Mouse (Mus musculus) forebrain, embryonic 16.5 days (tissue): ENCODE data around the gene Lrig3. TPM values are rescaled to one million over a fixed set of nuclear protein-coding genes. Genes with fewer than 3 reads are reported as not detected.
A peak's percentile ranks its signal among the peaks of the same experiment; 100 is the strongest.

Experiments
- ATAC-seq: fragments of 200-750 bp; cut with Nextera tagmentation; 2 replicates; pipeline ENCODE4 v1.8.0; 2017; ENCODE audit warnings: mild to moderate bottlenecking, moderate library complexity
- H3K27ac ChIP-seq: fragments of 300-500 bp; sonication (generic); 2 replicates; pipeline ENCODE4 v1.5.1; 2014; ENCODE audit warnings: low read length, control low read depth
- H3K27me3 ChIP-seq: fragments of 300-500 bp; sonication (generic); replicated peaks from 2 replicates; pipeline ENCODE4 v1.6.1; 2014; ENCODE audit warnings: low read length; ENCODE audit not compliant: control insufficient read depth, insufficient read depth
- H3K36me3 ChIP-seq: fragments of 300-500 bp; sonication (generic); 2 replicates; pipeline ENCODE4 v1.6.1; 2014; ENCODE audit not compliant: control insufficient read depth, insufficient read depth
- H3K4me1 ChIP-seq: fragments of 300-500 bp; sonication (generic); replicated peaks from 2 replicates; pipeline ENCODE4 v1.6.1; 2014; ENCODE audit warnings: low read length; ENCODE audit not compliant: control insufficient read depth, insufficient read depth
- H3K4me2 ChIP-seq: fragments of 300-500 bp; sonication (generic); 2 replicates; pipeline ENCODE4 v1.6.1; 2014; ENCODE audit warnings: mild to moderate bottlenecking, low read length, control low read depth
- H3K4me3 ChIP-seq: fragments of 300-500 bp; sonication (generic); replicated peaks from 2 replicates; pipeline ENCODE4 v1.5.1; 2014; ENCODE audit warnings: mild to moderate bottlenecking, low read length, control low read depth
- H3K9ac ChIP-seq: fragments of 300-500 bp; sonication (generic); replicated peaks from 2 replicates; pipeline ENCODE4 v1.6.1; 2014; ENCODE audit warnings: low read depth, low read length, control low read depth
- H3K9me3 ChIP-seq: fragments of 300-500 bp; sonication (generic); 2 replicates; pipeline ENCODE4 v1.6.1; 2016; ENCODE audit warnings: low read length; ENCODE audit not compliant: control insufficient read depth
- WGBS: fragments of 180-500 bp; shearing (Covaris S2); extraction: QIAGEN DNeasy Blood & Tissue Kit; methylation state at CpG from one replicate; pipeline ENCODE4 v1.1.7; 2014; 5-methylcytosine and 5-hydroxymethylcytosine counted together
- polyA plus RNA-seq: library from polyadenylated mRNA; unstranded; fragments of >200 nt; fragmentation: Nextera tagmentation; extraction: Ambion mirVana; gene quantifications from 2 replicates; pipeline ENCODE4 v1.2.1, GENCODE M21; 2015

Lrig3 gene
- 2.1 and 2.6 TPM in 2 replicates for polyA plus RNA-seq

DNA sequence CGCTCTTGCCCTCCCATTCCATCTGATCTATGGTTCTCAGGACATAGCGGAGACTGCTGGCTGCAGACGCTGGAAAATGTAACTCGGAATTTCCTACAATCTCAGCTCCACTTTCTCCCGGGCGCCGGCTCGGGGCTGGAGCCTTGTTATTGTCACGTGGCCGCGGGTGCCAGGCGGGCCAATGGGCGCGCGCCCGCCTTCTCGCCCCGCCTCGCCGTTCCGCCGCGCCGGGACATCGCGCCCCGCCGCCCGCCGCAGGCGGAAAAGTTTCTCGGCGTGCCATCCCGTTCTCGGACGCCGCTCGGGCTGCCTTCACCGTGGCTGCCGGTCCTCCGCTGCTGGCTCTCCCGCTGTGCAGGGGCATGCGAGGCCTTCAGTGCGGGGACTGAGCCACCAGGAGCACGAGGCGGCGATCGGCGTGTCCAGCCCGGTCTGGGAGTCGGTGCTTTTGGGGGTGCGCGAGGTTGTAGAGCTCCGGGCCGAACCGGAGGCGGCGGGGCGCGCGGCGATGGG is at the start of gene Lrig3:
Gene Lrig3 (plus strand): TSS at position 201 of the 513 bp plus-strand sequence.
- H3K27ac ChIP-seq, result peak within 1 kb of the TSS; percentile 33; the same call in 1 of the 2 replicates
- WGBS, result under 1% methylated on average over 61 of the region's 62 CpGs
- peak within 1 kb of the TSS; percentile 76 for H3K4me3 ChIP-seq
- peak within 1 kb of the TSS; percentile 68 for H3K9ac ChIP-seq
- H3K4me2 ChIP-seq, result peak within 1 kb of the TSS; percentile 100
- H3K36me3 ChIP-seq, result no peaks in the 10 kb centered on the region
- no peaks in the 10 kb centered on the region for H3K9me3 ChIP-seq
- ATAC-seq, result peak; percentile 91
- peaks cover 13% of the 10 kb centered on the region for H3K27me3 ChIP-seq
- H3K4me1 ChIP-seq, result peaks cover 23% of the 10 kb centered on the region

DNA sequence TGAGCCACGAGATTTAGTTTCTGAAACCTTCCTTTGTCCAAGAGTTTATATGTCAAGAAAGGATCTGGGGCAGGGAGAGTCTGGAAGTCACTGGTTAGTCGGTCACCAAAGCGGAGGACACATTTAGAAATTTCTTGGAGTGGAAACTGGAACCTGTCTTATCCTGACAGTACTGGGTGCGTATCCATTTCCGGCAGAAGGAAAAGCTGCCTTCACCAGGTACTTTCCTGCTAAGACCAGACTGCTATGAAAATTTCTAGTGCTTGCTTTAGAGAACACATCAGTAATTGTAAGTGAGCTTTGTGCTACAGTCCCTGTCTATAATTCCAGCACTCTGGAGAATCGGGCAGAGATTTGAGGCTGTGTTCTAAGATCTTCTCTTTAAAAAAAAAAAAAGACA is 49.2 kb upstream of the Lrig3 start:
- H3K4me3 ChIP-seq, result no peak overlapping the region
- no peaks in the 10 kb centered on the region for H3K27me3 ChIP-seq
- no peaks in the 10 kb centered on the region for H3K36me3 ChIP-seq
- H3K27ac ChIP-seq, result no peak overlapping the region
- no peak for ATAC-seq
- peaks cover 8% of the 10 kb centered on the region for H3K4me1 ChIP-seq
- H3K4me2 ChIP-seq, result no peak overlapping the region
- no peak overlapping the region for H3K9ac ChIP-seq
- WGBS, result 52% methylated on average over 6 of the region's 6 CpGs
- H3K9me3 ChIP-seq, result no peaks in the 10 kb centered on the region

DNA sequence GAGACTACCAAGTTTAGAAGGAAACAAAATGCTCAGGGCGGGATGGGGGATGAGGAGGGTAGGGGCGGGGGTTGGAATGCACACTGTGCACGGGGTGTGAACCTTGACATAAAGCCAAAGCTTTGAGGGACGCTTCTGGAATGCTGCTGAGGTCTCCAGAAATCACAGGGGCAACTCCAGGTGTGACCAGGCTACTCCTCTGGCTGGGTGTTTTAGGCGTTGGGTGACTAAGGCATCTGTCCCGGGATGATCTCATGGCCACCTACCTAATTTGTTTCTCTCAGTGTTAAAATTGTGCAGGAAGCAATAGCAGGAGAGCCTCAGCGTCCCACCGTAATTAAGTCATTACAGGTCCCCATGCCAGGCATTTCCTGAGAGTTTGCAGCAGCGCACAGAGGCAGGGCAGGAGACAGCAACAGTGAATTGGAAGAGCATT is 48.5 kb upstream of the Lrig3 start:
- peaks cover 5% of the 10 kb centered on the region for H3K4me1 ChIP-seq
- H3K27me3 ChIP-seq, result no peaks in the 10 kb centered on the region
- H3K27ac ChIP-seq, result no peak overlapping the region
- H3K36me3 ChIP-seq, result no peaks in the 10 kb centered on the region
- ATAC-seq, result no peak
- peak overlapping the region; percentile 9; the same call in 1 of the 2 replicates for H3K4me2 ChIP-seq
- no peaks in the 10 kb centered on the region for H3K9me3 ChIP-seq
- no peak overlapping the region for H3K4me3 ChIP-seq
- WGBS, result 9% methylated on average over 9 of the region's 9 CpGs
- no peak overlapping the region for H3K9ac ChIP-seq

DNA sequence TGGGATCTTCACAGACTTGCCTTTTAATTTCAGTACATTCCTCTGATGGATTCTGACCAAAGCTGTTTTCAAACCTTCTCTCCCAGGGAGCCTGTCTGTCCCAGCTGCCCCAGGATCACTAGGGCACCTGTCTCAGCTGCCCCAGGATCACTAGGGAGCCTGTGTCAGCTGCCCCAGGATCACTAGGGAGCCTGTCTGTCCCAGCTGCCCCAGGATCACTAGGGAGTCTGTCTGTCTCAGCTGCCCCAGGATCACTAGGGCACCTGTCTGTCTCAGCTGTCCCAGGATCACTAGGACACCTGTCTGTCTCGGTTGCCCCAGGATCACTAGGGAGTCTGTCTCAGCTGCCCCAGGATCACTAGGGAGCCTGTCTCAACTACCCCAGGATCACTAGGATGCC is 47.0 kb upstream of the Lrig3 start:
- 80% methylated on average over 1 of the region's 1 CpGs for WGBS
- Histone ChIP-seq H3K4me1 (peaks cover 5% of the 10 kb centered on the region), H3K4me3 (no peak overlapping the region), H3K9ac (no peak overlapping the region), H3K36me3 (no peaks in the 10 kb centered on the region), H3K27me3 (no peaks in the 10 kb centered on the region), H3K4me2 (no peak overlapping the region), H3K9me3 (no peaks in the 10 kb centered on the region), H3K27ac (no peak overlapping the region)
- ATAC-seq, result no peak

DNA sequence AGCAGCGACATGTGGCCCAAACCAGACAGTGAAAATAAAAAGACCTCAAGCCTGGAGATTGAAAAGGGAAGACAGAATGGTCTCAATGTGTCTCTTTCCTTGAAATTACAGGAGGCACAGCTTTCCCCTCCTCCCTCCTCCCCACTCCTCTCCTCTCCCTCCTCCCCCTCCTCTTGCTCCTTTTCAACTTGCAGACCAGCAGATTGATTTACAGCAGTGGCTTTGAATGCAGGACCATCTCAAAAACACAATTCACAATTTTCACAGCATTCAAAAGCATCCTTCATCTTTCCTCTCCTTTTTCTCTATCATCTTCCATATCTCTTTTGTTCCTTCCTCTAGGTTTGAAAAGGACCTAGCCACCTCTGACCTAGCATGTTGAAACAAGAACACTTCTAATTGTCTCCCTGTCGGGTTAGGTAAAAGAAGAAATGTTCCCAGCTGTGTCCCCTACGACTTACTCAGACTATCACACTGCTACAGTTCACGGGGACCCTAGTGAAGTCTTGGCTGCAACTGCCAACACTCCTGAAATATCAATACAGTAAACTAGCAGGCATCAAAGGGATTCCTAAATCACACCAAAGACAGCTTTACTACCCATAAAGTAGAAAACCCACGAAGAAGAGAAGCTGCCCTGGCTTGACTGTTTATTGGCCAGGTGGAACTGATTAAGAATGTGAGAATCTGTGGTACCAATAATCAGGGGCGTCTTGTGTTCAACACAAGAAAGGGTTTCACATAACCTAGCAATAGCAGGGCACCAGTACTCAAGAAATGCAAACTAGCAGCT is 44.1 kb upstream of the Lrig3 start:
- 41% methylated on average over 6 of the region's 6 CpGs for WGBS
- no peak for ATAC-seq

DNA sequence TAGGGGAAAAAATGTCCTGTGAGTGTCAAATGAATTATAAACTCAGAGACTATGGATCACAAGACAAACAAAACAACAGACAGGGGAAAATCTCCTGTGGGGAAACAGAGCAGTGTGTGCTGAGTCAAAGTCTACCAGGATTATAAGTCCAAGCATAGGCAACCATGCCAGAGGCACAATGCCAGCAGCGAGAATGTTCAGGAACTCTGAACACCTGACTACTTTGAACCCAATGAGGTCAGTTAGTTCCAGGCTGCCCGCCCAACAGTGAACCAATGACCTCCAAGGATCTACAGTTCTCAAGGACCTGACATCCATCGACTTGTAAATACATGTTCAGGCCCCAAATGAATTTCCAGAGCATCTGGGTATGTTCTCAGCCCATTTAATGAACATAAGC is 36.0 kb upstream of the Lrig3 start:
- 83% methylated on average over 3 of the region's 3 CpGs for WGBS
- Histone ChIP-seq H3K27me3 (no peaks in the 10 kb centered on the region), H3K9me3 (no peaks in the 10 kb centered on the region), H3K9ac (no peak overlapping the region), H3K36me3 (no peaks in the 10 kb centered on the region), H3K27ac (no peak overlapping the region), H3K4me1 (0 out of 2 replicates have a peak, but pooled peaks cover 4% of the 10 kb centered on the region), H3K4me3 (no peak overlapping the region), H3K4me2 (no peak overlapping the region)
- ATAC-seq, result no peak

More for the DNA sequence above, 44.1 kb upstream of the Lrig3 start:
- H3K27ac ChIP-seq, result no peak overlapping the region
- no peak overlapping the region for H3K4me2 ChIP-seq
- H3K4me1 ChIP-seq, result peaks cover 5% of the 10 kb centered on the region
- H3K9me3 ChIP-seq, result no peaks in the 10 kb centered on the region
- H3K4me3 ChIP-seq, result no peak overlapping the region
- no peaks in the 10 kb centered on the region for H3K27me3 ChIP-seq
- no peaks in the 10 kb centered on the region for H3K36me3 ChIP-seq
- H3K9ac ChIP-seq, result no peak overlapping the region

DNA sequence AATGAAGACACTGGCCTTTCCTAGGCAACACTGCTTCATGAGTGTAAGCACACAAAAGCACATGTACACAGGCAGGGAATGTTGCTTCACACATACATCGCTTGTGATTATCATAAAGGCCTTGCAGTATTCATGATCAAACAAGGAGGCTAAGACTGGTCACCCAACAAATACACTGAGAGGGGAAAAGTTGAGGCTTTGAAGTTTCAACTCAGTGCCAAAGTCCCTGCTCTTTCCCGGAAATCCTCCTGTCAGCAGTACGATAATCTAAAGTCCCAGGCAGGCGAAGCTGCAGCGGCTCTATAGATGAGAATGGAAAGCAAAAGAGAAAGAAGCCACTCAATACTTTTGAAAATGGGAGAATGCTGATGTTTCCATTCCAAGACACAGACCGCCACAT is 32.6 kb upstream of the Lrig3 start:
- ATAC-seq, result no peak
- Histone ChIP-seq H3K27ac (no peak overlapping the region), H3K4me2 (no peak overlapping the region), H3K36me3 (no peaks in the 10 kb centered on the region), H3K9me3 (no peaks in the 10 kb centered on the region), H3K9ac (no peak overlapping the region), H3K4me1 (0 out of 2 replicates have a peak, but pooled peaks cover 4% of the 10 kb centered on the region), H3K27me3 (no peaks in the 10 kb centered on the region), H3K4me3 (no peak overlapping the region)
- 70% methylated on average over 6 of the region's 6 CpGs for WGBS

DNA sequence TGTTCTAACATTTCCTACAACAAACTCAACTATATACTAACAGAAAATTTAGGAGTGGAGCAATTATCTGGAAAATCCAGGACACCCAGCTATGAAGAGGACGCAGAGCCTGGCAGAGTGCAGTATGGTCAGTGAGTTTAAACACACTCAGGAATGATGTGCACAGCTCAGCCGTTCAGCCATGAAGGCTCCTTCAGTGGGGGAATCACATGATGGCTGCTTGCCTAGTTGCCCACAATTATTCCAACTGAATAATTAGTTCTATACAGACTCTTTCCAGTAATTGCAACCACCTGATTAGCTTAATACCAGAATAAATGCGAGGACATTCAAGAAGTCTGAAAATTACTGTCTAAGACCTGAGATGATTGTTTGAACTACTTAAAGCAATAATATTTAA is 31.9 kb upstream of the Lrig3 start:
- no peaks in the 10 kb centered on the region for H3K36me3 ChIP-seq
- H3K4me1 ChIP-seq, result 0 out of 2 replicates have a peak, but pooled peaks cover 4% of the 10 kb centered on the region
- no peak overlapping the region for H3K9ac ChIP-seq
- ATAC-seq, result peak; percentile 74
- no peak overlapping the region for H3K4me2 ChIP-seq
- H3K4me3 ChIP-seq, result no peak overlapping the region
- 20% methylated on average over 3 of the region's 3 CpGs for WGBS
- H3K27ac ChIP-seq, result no peak overlapping the region
- H3K27me3 ChIP-seq, result no peaks in the 10 kb centered on the region
- no peaks in the 10 kb centered on the region for H3K9me3 ChIP-seq

DNA sequence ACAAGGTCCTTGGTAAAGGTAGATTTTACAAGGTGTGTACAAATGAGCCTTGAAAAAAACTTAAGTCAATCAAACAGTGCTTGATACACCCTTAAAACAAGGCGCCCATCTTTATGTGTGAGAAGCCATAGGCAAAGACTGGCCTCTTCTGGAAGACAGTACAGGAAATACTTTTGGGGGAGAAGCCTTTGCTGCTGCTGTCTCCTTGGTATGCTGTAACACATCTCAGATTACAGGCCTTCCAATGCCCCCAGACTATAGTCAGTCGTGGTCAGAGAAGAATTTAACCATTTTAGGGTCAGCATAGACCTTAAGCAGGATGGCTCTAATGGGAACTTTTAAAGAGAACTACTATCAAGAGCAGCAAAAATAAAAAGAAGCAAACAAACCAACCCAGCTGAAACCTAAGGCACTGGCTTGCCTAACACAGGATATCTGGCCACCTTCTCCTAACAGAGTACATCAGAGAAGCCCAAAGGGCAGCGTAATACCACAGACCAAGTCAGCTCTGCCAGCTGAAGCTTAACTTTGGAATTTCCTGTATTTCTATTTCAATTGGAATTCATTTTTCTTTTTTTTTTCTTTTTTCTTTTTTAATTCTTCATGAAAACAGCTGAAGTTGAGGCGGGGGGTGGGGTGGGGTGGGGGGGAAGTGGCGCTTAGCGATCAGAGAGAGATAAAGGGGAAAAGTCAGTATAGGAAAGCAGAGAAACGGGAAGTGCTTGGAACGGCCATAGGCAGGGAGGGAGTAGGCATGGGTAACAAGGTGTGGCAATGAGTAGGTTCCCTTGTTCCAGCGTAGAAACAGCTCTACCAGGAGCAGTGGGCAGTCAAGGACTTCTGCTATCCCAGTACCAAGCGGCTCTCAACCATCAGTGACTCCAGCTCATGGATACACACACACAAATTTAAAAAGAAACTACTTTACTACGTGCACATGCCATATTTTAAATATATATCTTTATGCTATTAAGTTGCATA is 28.2 kb upstream of the Lrig3 start:
- Histone ChIP-seq H3K36me3 (no peaks in the 10 kb centered on the region), H3K4me1 (0 out of 2 replicates have a peak, but pooled peaks cover 4% of the 10 kb centered on the region), H3K27ac (no peak overlapping the region), H3K9me3 (no peaks in the 10 kb centered on the region), H3K4me3 (no peak overlapping the region), H3K27me3 (0 out of 2 replicates have a peak, but pooled peaks cover 1% of the 10 kb centered on the region), H3K9ac (no peak overlapping the region), H3K4me2 (no peak overlapping the region)
- 85% methylated on average over 11 of the region's 11 CpGs for WGBS
- ATAC-seq, result no peak
